Mouse (Mus musculus) neural tube, embryonic 10.5 days (tissue): ENCODE measurements at regions not wholly inside any gene's neighbourhood (a gene's known extent, or its start where the extent isn't known, plus 50 kb on each side); places are given as distances from the start of the nearest gene placed in this dataset.

ENCODE experiments used
- DNase-seq: peaks from one replicate; pipeline ENCODE4 v3.0.0-alpha.2; 2017; ENCODE audit warnings: low spot score; ENCODE audit errors: extremely low spot score

DNA sequence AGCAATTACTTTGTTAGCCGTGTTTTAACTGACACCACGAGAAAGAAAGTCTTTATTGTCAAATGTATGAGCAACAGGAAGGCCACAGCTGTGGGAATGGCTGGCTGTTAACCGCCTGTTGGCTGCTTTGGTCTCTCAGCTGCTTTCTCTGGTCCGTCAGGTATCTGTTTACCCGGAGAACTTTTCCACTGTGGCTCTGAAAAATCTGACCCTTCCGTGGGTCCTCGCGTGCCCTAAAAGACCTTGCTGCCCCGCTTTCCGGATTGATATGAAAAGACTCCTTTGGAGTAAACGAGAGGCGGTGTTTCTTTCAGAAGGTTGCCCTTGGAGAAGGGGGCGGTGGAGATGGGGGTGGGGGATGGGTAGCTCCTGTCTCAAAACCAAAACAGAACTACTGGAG, 75.9 kb downstream of the Sox14 start:
- peak; percentile 53 for DNase-seq

DNA sequence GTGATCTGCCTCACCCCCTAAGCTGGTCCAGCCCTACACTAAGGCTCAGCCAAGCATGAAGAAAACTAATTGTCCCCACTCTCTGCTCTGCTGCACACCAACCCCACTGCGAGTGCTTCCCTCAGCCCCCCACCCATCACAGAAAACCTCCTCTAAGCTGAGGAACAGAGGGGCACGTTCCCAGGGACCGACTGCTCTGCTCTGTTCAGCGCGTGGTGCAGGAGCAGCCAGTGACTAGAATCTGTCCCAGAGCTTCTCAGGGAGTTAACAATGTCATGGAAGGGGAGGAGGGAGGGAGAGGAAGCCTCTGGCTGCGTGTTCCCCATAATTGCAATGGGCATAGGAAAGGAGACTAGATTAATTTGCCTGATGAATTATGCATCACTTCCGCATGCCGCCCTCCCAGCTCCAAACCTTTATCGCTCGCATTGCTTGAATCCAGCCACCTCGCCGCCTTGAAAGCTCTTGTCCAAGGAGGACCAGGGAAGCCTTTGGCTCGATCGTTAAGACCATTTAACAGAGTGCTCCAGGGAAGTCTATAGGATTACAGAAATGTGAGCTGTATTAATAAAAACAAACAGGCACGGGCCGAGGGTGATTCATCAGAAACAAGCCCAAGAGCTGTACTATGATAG, 76.5 kb downstream of the Sox14 start:
- peak; percentile 67 for DNase-seq

DNA sequence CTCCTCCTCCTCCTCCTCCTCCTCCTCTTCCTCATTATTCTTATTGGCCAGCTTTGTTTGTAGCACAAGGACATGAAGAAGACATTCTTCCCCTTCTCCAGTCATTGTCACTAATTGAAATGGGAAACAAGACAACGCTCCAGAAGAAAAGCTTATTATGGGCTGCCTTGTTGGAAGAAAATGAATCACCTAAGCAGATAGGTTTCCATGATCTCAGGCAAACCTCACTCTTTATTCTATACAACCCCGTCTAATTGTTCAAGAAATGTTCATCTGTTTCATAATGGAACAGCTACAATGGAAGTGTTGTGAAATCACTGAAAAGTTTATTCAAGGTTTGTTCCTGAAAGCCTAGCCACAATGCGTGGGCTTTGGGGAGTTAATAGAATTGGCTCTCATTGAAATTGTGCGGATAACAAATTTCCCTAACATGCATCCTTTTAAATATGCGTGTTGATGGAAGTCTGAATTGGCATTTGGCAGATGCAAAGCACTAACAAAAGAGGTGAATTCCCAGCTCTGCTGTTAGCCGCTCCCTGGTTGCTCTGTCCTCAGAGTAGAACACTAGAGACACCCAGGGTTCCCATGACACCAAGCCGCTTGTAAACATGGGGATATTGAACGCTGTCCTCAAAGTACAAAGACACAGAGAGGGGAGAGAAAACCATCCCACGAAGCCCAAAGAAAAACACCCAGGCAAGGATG, 78.8 kb downstream of the Sox14 start:
- no peak for DNase-seq

DNA sequence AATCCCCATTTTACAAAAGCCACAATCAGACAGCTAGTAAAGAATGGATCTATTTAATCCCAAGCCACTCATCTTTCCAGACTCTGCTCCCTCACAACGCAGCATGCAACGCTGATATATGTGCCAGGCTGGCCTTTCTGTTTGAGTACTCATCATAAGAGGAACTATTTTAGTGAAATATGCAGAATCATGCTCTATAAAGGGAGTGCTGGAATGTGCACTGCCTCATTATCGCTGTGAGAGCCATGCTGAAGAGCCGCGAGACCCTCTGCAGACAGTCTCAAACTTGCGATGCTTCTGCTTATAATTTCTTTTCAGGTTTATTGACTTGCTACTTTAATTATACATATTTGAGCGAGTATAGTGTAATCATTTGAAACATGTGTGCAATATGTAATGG, 75.6 kb upstream of the Cldn18 start:
- DNase-seq, result no peak

DNA sequence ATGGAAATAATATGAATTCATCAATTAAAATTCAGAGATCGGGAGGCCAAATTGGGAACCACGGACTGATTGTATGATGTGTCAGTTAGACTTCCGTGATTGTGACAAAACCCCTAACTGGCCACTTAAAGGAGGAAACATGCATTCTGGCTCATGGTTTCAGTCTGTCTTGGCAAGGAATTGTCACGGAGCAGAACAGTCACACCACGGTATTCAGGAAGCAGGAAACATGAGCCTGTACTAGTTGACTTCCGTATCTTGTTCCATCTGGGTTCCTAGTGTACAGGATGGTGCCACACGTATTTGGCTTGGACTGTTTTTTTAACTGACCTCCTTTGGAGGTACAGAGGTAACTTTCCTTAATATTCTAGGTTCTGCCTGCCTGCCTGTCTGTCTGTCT, 69.8 kb upstream of the Cldn18 start:
- no peak for DNase-seq

DNA sequence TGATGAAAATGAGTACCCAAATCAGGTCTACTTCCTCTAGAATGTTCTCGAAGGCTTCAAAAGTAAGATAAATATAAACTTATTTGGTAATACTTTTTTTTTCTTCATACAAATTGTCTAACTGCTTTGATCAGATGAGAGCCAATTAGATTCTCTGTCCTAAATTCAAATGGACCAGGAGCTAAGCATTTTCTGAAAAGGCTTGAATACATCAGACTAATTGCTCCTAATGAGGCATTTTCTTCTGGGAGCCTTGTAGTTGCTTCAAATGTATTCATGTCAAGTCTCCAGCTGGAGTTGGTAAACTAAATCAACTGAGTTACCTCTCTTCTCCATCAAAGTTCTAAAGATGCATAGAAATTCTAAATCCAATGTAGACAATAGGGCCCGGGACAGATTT, 66.1 kb upstream of the Cldn18 start:
- DNase-seq, result no peak

DNA sequence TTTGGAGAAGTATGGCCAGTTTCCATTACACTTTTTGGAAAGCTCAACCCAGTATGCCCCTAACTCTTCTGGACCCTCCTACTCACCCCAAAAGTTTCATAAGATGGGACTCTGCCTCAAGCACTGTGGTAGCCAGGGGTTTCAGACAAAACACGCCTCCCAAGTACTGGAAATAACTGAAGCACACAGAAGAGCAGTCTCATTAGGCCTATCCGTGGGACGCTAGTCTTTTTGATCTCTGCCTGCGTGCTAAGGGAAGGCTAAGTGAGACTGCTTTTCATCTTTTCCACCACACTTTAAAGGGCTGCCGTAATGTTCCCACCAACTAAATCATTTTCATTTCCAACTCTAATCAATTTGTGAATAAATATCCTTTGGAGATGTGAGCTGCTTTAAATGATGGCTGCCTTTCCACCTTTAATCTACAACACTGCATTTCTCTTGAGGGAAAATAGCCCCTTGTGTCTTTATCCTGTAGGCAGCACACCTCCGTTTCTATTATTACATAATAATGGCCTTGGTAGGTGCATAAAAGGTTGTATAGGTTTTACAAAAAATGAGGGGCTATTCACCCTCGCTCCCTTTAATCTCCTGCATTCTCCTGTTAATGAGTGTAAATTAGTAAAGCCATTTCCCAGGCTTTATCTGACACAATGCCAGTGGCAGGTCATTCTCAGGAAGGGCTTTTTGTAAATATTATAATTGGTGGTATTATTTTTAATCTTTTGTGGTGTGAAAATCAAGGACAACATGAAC, 65.5 kb upstream of the Cldn18 start:
- no peak for DNase-seq

DNA sequence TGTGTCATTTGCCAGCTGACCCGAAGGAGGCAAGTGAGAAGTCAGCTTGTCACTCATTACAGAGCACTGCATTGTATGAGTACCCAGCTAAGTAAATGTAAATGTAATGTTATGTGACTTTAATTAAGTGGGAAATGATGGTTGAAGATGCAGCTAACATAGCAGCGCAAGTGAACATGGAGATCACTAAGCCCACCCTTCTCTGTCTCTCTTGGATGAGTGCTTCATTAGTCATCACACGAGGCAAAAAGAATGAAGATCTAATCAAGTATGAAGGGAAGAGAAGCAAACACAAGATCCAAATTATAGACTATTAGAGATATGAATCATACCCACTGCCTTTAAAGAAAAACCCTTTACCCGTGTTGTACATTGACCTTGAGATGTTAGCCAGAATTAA, 61.8 kb upstream of the Cldn18 start:
- no peak for DNase-seq

DNA sequence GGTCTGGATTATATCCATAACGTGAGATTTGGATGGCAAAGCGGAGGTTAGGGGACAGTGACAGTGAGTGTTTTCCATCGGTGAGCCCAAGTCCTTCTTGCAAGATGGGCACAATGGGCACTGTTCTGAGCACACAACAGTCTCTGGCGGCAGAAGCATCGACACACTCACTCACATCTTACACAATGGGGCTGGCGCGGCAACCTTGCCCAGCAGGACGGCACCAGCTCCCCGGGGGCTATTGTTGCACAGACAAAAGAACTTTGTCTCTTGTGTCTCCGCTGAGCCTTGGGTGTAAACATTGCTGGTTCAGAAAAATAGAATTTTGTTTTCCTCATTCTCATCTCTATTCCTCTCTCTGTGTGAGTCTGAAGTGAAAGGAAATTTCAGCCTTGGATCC, 53.6 kb upstream of the Cldn18 start:
- no peak for DNase-seq
